Mouse (Mus musculus) myocyte (in vitro differentiated cells): ENCODE results near the gene Crebl2.
A peak's percentile ranks its signal among the peaks of the same experiment; 100 is the strongest.

Experiments used
- E2F4 ChIP-seq: IDR thresholded peaks from one replicate; pipeline ENCODE4 v1.6.1; 2011; ENCODE audit warnings: mild to moderate bottlenecking, control low read depth, moderate library complexity; ENCODE audit not compliant: insufficient read depth
- POLR2A ChIP-seq: IDR thresholded peaks from one replicate; pipeline ENCODE4 v1.6.1; 2011; ENCODE audit warnings: low read depth, mild to moderate bottlenecking, control low read depth, moderate library complexity; ENCODE audit not compliant: insufficient read length
- POLR2AphosphoS2 ChIP-seq: IDR thresholded peaks from one replicate; pipeline ENCODE4 v1.6.1; 2011; ENCODE audit warnings: low read depth, control low read depth; ENCODE audit not compliant: insufficient read length
- TCF12 ChIP-seq: IDR thresholded peaks from one replicate; pipeline ENCODE4 v1.6.1; 2011; ENCODE audit warnings: mild to moderate bottlenecking, control low read depth; ENCODE audit not compliant: poor library complexity, insufficient read depth, severe bottlenecking

DNA sequence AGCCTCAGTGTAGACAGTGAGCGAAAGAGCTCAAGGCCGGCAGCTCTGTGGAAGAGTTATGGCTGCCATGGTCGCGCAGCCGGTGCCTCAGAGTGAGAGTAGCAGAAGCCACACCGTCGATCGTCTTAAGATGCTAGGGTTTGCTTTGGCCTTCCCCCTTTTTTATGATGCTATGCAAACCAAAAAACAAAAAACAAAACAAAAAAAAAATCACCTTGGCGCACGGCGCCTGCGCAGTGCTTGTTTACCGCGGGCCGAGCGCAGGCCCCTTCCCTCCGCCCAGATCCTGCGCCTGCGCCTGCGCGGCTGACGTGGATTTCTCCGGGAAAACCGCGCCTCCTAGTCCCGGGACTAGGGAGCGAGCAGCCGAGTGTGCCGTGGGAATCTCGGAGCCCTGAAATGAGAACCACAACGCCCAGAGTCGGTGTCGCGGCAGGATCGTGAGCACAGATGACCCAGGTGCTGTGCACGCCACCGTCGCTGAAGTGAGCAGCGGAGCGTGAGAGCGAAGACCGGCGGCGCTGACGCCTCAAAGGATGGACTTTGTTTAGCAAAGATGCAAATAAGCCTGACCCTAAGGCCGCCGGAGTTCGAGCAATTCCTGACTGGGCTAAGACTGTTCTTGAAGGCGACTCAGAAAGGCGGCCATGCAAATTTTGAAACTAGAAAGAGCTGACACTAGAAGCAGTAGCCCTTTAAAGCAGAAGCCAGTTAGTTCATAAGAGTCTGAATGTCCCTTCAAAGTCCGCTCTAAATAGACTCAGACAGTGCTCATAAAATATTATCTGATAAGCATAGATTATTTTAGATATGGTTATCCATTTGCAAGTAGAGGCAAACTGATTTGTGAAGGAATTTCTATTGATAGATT is 68.4 kb downstream of the Crebl2 start, which contains the start of gene Gpr19:
- TF ChIP-seq TCF12 (no peak), POLR2A (peak; percentile 95), E2F4 (no peak), POLR2AphosphoS2 (peak; percentile 94)
